Mouse (Mus musculus): ENCODE results near the gene Asap2.

The Asap2 gene

DNA sequence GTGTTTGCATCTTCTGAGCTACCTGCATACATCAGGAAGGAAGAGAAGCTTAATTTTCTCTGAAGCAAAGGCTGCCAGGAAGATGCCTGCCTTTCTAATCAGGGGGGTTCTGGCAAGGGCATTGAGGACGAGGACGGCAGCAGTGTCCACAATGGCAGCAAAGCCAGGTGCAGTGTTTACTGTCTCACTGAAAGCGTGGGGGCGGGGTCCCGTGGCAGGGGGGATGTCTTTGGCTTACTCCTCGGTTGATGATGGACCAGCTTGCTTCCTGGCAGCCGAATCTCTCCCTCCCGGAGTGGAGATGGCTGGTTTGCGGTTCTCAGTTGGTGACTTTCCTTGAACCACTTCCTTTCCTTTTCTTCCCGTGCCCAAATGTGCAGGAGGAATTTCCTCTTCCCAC, 142.3 kb downstream of the Asap2 start:
- DNase-seq (ENCODE audit: extremely low read depth, low read depth, low spot score): no peak

DNA sequence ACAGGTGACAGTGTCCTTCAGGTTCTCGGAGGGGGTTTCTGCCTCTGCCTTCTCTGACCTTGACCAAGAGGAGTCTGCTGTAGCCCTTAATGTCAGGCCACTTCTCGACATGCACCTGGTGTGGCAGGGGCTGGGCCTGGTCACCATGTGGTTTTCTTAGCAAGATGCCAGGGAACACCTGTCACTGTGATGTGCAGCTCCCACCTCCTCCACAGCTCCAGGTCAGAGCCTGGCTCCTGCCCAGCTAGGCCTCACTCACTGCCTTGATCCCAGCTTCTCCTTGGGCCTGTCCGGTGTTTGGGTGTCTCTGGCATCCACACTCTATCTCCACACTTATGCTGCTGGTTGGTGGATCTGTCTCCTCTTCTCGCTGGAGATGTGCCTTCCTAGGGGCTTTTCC, 142.8 kb downstream of the Asap2 start:
- DNase-seq (ENCODE audit: extremely low read depth, low read depth, low spot score): no peak

DNA sequence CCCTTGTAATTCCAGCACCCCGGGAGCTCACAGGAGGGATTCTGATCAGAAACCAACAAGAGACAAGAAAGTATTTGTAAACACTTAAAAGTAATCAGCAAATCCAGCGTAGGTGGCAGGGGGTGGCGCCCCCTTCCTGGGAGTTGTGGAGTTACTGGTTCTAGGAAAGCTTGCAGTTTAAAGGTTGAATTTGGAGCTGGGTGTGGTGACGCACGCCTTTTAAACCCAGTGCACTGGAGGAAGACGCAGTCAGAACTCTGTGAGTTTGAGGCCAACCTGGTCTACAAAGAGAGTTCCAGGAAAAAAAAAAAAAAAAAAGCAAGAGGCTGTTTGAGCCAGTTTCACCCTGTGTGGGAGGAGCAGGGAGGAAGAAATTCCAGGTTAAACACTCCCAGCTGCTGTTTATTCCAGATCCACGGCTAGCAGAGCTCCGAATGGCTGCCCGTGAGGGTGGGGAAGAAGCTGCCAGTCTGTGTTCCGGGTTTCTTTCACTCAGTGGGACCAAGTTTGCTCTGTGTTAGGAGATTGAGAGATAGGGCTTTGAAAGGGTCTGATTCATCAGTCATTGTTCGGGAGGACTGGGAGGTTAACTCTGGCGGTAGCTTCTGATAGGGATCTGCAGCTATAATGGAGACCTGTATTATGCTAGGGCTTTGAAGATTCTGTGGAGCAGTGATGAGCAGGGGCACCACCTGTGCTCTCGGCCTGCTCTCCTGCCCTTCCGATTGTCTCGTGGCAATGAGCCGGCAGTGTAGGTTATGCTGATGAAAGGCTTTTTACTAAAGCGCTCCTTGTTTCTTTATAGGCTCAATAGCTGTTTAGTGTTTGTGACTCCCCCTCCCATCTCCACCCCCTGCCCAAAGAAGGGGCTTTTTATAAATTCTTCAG, 144.0 kb downstream of the Asap2 start:
- DNase-seq (ENCODE audit: extremely low read depth, low read depth, low spot score): no peak

DNA sequence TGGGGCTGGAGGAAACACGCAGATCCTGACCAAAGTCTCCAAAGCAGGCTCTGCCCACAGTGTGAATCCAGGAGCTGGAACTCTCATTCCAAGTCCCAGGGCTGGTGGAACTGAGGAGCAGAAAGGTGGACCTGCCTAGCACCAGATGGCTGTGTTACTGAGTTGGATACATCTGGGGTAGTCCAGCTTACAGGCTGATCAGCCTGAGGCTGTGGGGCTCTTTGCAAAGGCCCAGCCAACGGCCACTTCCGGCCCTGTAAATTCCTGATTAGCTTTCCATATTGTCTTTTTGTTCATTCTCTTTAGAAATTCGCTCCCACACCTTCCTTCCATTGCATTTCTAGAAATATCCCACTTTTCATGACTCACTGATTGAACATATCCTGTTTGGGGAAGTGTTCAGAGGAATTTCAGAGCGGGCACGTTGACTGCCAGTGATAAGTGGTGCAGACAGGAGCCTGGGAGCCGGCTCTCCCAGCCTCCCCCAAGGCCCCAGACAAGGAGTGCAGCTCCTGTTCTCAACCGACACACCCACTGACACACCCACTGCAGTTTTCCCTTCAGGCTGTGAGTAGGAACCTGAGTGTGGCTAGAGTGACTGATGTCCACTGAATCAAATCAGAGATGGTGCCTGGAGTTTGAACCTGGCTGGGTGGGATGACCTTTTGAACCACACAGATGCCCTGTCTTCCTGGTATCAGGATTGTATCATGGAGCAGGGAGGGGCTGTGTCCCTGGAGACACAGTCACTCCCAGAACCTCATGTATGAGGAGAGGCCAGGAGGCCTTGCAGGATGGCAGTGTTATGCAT, 145.6 kb downstream of the Asap2 start:
- no peak for DNase-seq (ENCODE audit: extremely low read depth, low read depth, low spot score)

DNA sequence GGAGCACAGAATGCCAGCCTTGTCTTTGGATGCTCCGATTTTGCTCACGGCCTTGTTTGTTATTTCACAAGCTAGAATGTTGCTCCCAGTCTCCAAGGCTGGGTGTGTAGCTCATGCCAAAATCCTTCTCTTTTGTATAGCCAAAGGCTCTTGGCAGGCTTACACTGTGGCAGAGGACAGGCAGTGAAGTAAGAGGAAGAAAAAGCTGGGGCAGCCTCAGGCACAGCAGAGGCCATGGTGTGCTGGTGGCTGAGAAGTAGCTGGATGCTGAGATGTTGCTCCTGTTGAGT, 146.1 kb downstream of the Asap2 start:
- no peak for DNase-seq (ENCODE audit: extremely low read depth, low read depth, low spot score)

- no peak for DNase-seq (ENCODE audit: extremely low read depth, low read depth, low spot score)
These were observed 149.3 kb downstream of the Asap2 start for GRCm38 (mm10) chr12:21139560-21139959.

DNA sequence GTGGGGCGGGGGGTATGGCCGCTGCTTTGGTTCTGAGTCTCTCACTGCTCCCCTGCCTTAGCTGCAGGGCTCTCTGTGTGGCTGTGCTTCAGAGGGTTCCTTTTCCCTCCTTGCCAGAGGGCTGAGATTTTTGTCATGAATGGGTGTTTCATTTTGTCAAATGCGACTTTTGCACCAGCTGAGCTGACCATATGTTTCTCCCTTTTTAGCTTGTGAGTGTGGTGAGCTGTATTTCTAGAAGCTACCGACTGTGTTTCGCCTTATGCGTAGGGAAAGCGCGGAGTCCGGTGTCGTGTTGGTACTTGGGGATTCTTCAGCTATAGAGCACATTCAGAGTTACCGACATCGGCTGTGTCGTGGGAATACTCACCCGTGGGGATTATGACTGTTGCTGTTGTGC, 149.9 kb downstream of the Asap2 start:
- no peak for DNase-seq (ENCODE audit: extremely low read depth, low read depth, low spot score)

- no peak for DNase-seq (ENCODE audit: extremely low read depth, low read depth, low spot score)
These were observed 150.6 kb downstream of the Asap2 start for GRCm38 (mm10) chr12:21140741-21141308.

- DNase-seq (ENCODE audit: extremely low read depth, low read depth, low spot score): no peak
These were observed 151.5 kb downstream of the Asap2 start for GRCm38 (mm10) chr12:21141691-21142300.

DNA sequence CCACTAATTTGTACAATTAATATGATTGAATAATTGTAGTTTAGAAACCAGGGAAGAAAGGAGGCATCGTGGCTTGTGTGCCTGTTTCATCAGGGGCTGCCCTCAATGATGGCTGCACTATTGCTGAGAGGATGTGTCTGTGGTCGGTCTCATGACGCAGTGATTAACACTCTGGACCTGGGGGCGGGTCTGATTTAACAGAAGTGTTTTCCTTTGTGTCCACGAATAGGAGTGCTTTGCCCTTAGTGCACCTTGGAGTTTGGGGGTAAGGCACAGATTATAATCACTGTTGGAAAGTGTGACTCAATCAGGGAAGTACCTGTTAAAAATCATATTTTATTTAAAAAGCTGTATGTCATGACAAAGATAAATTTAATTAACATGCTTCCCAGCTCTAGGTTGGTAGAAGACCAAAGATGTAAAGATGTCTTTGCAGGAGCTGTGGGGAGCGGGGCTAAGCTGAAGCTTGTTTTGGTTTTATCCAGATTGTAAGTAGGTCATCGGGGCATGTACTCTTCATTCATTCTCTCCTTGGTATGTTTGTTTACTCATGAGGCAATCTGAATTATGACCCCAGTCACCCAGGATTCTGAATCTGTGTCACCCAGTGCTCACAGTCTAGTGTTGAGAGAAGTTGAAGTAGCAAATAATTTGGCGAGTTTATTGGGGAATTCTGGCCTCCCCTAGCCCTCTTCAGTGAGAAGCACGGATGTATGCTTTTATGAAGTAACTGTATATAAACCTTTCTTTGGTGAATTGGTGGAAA, 152.4 kb downstream of the Asap2 start:
- DNase-seq (ENCODE audit: extremely low read depth, low read depth, low spot score): no peak

DNA sequence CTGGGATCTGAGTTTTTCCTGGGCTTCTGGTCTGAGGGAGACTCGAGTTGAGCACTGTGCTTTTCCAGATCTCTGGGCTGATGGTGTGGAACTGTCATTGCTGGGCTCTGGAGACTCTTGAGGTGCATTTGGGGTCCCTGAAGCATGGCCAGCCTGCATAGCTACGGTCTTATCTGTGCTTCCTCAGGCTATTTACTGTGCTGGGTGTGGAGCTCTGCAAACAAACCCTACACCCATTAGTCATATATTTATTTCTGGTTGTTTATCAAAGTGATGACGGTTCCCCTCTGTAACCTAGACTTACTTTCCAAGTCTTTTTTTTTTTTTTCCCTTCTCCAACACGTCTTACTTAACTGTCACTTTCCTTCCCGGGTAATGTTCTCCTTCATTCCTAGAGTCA, 154.3 kb downstream of the Asap2 start:
- no peak for DNase-seq (ENCODE audit: extremely low read depth, low read depth, low spot score)

DNA sequence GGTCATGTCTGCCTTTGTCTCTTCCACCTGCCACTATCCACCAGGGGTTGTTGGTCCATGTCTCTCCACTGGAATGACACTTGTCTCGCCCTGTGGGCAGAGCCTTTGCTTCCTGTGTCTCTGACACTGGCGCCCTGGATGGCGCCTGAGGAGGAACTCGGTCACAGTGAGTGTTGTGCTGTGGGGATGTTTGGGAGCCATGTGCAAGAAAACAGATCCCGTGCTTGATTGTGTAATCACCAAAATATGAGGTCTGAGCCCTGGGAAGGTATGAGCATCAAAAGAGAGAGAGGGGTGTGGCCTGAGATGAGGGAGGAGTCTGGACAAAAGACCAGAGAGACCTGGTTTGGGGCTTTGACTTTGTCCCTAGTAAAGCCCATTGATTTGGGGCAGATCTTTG, 154.8 kb downstream of the Asap2 start:
- no peak for DNase-seq (ENCODE audit: extremely low read depth, low read depth, low spot score)

DNA sequence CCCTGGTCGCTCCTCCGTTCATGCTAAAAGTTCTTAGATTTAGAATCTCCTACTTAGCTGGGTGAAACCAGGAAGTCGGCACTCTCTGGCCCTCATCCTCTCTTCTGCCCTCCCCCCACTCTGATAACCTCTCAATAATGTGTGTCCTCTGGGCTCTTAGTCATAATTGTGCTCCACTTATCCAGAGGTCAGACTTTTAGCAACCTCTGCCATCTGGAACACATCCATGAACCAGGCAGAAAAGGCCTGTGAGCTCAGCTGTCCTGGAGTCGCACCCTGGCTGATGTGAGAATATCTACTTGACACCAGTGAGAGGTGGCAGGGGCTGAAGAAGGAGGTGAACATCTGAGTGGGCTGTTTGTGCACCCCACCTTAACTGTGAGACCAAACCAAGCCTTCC, 156.6 kb downstream of the Asap2 start:
- no peak for DNase-seq (ENCODE audit: extremely low read depth, low read depth, low spot score)

DNA sequence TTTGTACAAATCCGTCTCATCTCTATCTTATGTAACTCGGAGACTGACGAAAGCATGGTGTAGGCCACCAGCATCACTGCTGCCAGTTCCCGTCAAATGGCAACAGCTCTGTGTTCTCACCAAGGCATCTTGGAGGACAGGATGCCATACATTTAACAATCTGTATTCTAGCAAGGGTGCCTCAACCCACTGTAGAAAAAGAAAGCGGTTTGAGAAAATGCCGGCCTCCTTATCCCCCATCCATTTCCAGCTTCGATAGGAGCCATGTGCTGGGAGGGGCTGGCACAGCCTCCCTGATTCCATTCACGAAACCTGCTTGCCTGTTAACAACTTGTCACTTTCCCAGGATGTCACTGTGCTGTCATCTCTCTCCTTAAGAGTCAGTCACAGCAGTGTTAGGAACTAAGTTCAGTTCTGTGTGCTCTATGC, 163.0 kb downstream of the Asap2 start:
- no peak for DNase-seq (ENCODE audit: extremely low read depth, low read depth, low spot score)

DNA sequence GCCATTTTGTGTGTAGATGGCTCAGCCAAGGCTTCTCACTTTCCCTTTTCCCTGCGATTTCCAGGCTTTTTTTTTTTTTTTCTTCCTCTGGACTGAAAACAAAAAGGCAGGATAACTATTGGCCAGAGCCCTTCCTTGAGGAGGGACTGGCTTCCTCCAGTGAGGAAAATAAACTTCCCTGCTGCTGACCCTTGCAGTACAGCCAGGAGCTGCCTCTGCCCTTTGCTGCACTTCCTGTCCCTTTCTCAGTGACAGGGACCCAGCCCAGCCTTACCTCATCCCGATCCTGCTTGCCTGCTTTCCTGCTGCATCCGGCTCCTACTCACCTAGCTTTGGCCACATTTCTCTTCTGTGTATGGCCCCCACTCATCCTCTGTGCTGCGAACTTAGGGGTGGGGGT, 164.8 kb downstream of the Asap2 start:
- DNase-seq (ENCODE audit: extremely low read depth, low read depth, low spot score): no peak

GRCm38 (mm10) chr12:21159304-21159703, 169.0 kb downstream of the Asap2 start:
- DNase-seq (ENCODE audit: extremely low read depth, low read depth, low spot score): no peak

GRCm38 (mm10) chr12:21160327-21160828, 170.1 kb downstream of the Asap2 start:
- no peak for DNase-seq (ENCODE audit: extremely low read depth, low read depth, low spot score)

DNA sequence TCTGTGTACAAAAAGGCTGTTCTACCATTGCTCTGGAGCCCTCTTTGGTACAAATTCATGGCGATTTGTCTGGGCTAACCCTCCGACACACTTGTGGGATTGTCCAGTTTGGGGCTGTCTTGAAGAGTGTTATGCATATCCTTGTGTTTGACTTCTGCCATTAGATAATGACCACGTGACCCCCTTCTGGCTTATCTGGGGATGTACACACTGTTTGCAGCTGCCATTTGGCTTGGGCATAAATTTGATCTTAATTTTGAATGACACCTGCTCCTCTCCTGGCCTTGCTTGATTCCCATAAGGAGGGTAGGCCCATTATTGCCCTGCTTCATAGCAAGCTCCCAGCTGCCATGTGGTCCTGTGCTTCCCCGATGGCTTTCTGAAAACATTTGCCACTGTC, 171.6 kb downstream of the Asap2 start:
- DNase-seq (ENCODE audit: extremely low read depth, low read depth, low spot score): no peak

GRCm38 (mm10) chr12:21163706-21164105, 173.4 kb downstream of the Asap2 start:
- DNase-seq (ENCODE audit: extremely low read depth, low read depth, low spot score): no peak

DNA sequence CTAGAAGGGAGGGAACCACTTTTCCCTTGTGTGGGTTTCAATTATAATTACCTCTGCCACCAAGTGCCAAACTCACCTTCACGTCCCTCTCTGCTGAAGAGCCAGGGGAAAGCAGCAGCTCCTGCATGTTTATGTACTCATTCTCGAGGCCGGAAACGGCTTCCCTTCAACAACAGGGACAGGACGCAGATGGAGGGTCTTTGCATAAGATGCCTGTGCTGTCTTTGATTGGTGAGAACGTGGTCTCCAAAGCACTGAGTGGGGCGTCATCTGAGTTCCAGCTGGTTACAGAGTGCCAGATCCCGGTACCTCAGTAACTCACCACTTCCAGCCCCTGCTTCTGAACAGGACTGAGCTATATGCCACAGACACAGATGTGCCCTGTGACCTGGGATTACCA, 174.0 kb downstream of the Asap2 start:
- DNase-seq (ENCODE audit: extremely low read depth, low read depth, low spot score): no peak

GRCm38 (mm10) chr12:21165157-21165556, 174.9 kb downstream of the Asap2 start:
- DNase-seq (ENCODE audit: extremely low read depth, low read depth, low spot score): no peak
